Mouse (Mus musculus) CD4-positive helper T cell, adult 2 months (primary cell): Measurements from ENCODE around the gene Slc25a38.
"Not testable (repeated sequence)": the region's sequence is repeated elsewhere in the genome, so short reads cannot be mapped to it uniquely, and the experiment has no call there.

Experiments
- DNase-seq: peaks from one replicate; pipeline ENCODE4 v3.0.0-alpha.2; 2012; ENCODE audit warnings: low read depth, missing footprints, low spot score

The Slc25a38 gene

DNA sequence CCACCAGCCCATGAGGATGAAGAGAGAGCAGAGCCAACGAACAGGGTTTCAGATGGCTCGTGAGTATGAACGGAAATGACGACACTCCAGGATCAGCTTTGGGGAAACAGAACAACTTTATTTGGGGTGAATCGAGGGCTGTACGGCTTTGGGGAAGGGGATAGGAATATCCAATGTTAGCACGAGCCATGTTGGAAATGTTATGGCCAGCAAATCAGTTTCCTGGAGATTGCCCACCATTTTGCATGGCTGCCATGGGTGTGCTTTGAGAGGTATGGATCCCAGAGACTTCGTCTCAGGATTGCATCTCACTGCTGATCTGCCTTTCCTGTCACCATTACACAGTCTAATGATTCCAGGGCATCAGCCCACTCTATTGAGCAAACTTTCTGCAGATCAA, 10.9 kb upstream of the Slc25a38 start:
- no peak for DNase-seq

DNA sequence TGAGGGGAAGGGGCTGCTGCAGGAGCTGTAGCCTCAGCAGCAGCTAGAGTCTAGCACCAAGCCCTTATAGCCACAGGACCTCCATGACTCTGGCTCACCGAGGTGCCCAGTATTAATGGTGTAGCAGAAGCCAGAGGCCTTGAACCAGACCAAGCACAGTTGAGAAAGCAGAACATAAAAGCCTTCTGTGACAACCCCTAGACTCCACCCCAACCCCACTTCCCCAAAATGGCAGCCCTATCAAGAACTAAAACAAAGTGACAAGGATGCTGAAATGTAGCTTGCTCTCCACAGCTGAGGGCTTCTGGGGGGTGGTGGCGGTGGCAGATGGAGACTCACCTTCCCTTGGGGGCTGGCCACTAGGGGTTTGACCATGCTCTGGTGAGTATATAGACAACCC, 9.0 kb upstream of the Slc25a38 start:
- DNase-seq: no peak

DNA sequence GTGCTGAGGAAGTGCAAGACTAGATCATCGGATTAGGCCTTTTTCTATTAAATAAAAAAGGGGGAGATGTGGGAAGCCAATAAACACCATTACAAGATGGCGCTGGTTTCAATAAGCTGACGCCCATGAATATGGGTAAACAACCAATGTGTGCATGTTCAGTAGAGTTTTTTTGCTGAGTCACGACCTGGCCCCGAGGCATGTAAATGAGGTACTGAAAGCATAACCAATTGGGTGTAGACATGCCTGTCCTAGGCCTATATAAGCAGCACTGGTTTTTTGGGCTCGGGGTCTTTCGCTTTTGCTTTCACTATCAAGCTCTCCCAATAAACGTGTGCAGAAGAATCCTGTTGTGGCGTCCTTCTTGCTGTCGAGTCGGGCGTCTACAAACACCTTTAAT, 1.2 kb upstream of the Slc25a38 start:
- DNase-seq: not testable (repeated sequence)

DNA sequence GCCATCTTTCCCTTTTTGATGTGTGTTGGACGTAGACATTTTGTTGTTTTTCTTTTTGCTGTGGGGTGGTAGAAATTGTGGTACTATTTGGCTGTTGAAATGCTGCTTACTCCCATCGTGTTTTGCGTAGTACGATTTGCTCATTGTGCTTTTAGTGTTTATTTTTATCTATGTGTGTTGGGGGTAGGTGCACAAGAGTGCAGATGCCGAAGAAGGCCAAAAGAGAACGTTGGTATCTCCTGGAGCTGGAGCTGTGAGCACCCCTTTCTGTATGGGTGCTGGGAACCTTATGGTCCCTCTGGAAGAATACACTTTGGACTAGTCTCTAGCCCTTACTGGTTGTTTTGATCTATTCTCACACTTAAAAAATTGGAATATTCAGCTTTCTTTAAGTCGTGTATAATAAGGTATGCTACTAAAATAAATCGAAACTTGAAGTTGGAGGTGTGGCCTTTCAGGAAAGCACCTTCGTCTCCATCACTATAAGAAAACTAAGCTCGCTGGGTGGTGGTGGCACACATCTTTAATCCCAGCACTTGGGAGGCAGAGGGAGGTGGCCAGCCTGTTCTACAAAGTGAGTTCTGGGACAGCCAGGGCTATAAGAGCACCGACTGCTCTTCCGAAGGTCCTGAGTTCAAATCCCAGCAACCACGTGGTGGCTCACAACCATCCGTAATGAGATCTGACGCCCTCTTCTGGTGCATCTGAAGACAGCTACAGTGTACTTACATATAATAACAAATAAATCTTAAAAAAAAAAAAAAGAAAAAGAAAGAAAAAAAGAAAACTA, 1.2 kb downstream of the Slc25a38 start:
- DNase-seq: no peak

DNA sequence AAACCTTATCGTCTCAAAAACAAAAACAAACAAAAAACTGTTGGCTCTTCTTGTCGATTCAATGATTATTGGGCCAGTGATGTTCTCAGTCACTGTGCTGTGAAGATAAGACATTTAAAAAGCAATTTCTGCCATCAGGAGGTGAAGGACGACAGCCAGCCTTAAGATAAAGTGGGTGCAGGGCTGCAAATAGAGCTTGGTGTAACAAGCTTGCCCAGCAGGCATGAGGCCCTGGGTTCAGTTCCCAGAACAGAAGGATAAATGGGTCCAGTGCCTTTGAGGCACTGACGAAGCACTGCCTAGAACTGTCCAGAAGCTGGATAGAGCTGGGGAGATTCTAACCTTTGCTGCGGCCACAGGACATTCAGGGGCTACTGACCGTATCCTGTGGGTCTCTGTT, 2.3 kb downstream of the Slc25a38 start:
- DNase-seq: no peak

DNA sequence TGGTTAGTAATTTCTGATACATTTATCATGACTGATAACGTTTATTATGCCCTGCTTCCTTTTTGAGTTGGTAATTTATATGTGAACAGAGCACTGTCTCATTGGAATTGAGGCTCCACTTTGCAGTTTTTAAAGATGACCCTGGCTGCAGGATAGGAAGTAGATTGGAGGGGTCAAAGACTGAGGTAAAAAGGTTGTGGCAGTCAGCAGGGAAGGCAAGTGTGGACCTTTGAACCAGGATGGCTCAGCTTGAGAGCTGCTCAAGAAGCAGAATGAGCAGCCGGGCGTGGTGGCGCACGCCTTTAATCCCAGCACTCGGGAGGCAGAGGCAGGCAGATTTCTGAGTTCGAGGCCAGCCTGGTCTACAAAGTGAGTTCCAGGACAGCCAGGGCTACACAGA, 3.3 kb downstream of the Slc25a38 start:
- DNase-seq: no peak

DNA sequence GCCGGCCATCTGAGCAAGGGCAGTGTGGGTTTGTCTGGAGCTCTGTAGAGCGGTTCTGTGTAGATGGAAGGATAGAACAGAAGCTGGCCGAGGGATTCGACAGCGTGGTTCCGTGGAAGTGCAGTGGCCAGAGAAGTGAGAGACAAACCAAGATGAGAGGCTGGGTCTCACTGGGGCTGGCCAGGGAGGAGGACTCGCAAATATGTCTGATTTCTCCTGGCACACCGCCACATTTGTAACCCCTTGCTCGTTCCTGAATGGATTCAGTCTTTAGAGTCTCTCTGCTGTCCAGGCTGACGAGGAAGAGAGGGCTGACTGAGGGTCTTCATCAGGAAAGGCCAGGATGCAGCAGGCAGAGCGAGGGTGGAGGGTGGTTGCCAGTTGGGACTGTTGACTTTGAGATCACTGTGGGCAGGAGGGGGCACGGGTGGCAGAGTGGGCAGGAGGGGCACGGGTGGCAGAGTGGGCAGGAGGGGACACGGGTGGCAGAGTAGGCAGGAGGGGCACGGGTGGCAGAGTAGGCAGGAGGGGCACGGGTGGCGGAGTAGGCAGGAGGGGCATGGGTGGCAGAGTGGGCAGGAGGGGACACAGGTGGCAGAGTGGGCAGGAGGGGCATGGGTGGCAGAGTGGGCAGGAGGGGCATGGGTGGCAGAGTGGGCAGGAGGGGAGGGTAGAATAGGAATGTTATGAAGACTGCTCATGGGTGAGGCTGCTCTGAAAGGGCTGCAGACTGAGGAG, 4.0 kb downstream of the Slc25a38 start:
- DNase-seq: no peak

DNA sequence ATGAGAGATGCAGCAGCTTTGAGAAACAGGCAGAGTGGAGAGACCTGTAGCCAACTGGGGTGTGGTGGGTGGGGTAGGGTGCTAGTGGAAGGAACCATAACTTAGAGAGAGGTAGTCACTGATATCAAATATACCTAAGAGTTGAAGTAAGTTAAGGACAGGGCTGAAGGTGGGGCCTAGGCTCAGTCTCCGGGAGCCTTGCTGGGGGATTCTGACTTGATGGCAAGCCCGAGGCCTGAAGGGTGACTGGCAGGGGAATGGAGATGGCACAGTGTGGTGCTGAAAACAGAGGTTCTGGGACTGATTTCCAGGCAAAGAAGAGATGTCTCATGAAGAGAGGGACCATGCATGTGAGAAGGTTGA, 4.6 kb downstream of the Slc25a38 start:
- no peak for DNase-seq

DNA sequence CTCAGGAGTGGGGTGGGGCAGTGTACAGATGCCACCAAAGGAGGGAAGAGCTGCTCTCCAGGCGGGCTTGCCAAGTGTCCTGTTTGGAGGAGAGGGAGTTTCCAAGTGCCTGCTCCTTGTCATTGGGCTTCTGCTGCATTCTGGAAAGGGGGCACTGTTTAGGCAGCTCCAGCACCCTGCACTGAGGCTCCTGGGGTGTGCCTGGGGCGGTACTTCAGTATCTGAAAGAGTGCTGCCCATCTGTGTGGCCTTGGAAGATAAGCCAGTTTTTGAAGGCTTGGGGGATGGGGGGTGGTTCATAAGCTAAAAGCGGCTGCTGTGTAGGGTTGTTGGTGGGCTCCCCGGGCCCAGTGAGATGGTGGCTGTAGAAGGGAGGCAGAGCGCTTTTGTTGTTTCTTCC, 5.4 kb downstream of the Slc25a38 start:
- no peak for DNase-seq

DNA sequence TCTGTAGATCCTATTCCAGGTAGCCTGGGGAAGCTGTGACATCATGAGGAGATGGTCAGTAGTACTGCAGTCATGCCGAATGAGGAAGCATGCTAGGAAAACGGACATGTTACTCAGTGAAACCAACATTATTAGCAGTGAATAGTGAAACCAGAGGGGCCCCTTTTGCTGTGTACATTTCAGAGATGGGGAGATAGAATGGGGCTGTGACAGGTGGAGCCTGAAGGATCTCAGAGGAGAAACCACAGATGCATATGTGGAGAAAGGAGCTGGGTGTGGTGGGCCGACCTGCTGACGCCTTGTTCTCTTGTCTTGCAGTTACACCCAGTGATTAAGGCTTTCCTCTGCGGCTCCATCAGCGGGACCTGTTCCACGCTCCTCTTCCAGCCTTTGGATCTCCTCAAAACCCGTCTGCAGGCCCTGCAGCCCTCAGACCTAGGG, 6.0 kb downstream of the Slc25a38 start:
- DNase-seq: no peak

DNA sequence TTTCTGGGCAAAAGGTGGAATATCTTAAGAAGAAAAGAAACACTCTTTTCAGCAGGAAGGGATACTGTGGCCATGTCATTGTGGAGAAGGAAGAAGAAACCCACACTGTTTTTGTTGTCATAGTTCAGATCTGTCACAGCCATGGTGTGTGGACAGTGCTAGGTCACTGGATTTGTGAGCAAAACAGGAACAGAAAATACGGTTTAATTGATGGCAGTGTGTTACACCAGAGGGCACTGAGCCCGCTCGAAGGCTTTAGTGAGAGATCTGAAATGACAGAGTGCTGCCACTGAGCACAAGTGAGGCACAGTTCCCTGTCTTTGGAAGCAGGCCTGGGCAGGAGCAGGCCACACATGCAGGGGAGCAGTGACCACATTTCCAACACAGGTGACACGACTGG, 8.0 kb downstream of the Slc25a38 start:
- DNase-seq: no peak

DNA sequence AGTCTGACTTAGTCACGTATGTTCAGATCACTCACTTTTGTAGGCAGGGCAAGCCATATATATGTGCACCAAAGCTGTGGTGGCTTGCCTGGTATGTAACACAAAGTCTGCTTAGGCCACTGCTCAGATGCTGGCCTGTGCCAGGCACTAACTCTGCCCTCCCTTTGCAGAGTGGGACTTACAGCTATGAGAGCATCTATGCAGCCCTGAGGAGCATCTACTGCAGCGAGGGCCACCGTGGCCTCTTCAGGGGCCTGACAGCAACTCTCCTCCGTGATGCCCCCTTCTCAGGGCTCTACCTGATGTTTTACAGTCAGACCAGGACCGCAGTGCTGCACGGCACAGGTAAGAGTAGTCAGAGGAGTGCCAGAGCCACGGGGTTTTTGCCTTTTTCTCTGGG, 10.3 kb downstream of the Slc25a38 start:
- no peak for DNase-seq

DNA sequence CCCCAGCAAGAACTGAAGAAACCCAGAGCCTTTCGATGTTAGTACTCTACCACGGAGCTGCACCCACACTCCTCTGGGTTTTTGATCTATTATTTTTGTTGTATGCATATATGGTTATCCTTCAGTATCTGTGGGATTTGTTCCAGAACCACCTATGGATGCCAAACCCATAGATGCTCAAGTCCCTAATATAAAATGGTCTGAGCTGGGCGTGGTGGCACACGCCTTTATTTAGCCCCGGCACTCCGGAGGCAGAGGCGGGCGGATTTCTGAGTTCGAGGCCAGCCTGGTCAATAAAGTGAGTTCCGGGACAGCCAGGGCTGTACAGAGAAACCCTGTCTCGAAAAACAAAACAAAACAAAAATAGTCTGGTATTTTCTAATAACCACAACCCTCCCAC, 16.7 kb downstream of the Slc25a38 start:
- no peak for DNase-seq

DNA sequence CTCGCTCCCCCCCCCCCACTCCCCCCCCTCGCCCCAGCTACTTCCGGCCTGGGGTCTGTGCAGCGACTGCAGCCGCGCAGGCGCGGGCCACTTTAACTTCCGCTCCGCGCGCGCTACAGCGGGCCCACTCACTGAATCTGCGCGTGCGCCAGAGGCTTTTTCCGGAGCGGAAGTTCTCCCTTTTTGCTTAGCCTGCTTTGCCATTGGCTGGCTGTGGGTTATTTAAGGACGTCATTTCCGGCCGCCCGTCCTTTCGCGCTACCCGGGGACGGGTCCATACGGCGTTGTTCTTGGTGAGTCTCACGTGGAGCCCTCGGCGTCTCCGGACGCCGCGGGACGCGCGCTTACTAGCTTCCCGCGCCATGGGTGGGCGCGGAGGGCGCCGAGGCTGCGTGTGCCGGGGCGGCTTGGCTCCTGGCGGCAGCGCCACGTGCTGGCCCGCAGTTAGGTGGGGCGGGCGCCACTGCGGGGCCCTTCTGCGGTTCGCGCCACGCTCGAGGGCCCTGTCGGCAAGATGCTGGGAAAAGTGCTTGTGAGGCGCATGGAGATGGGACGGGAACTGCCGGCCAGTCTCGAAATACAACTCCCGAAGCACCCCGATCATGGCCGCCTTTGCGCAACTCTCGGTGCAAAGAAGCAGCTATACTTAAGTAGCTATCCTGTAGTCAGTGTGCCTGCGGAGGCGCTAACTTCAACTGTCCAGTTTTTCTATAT, 17.5 kb downstream of the Slc25a38 start, which contains the start of gene Rpsa:
Gene Rpsa, plus strand, starts transcription at position 152 of the 714 bp plus-strand sequence.
- DNase-seq: peak; percentile 99

DNA sequence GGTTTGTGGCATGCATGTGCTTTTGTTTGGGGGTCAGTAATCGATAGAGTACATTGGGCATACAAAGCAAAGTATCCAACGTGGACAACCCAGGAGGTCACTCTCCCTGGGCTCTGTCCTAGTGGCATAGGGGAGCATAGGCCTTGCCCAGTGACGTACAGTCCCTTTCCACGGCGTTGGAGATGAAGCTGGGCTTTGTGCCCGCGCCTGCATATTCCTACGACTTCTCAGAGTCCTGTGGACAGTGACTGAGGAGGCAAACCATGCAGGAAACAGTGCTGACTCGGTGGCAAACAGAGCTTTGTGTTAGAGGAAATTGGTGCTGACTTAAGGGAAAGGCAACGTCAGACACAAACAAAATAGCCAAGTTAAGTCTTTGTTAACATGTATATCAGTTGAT, 19.1 kb downstream of the Slc25a38 start:
- peak; percentile 33 for DNase-seq

DNA sequence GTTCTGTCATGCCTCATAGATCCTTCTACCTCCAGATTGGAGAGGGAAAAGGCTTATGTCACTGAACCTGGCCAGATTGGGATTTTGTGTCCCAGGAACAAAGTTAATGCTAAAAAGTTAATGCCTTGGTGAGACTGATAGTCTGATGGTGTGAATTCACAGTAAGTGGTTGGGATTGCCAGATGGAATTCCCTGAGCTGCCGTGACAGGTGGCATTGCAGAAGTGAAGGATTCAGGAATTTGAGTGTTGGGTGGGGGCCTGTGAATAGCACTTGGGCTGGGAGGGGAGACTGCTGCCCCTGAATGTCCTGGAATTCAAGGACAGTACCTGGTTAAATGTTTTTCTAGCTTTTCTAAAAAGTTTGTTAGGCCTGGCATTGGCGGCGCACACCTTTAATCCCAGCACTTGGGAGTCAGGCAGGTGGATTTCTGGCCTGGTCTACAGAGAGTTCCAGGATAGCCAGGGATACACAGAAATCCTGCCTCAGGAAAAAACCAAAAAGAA, 21.7 kb downstream of the Slc25a38 start:
- no peak for DNase-seq

DNA sequence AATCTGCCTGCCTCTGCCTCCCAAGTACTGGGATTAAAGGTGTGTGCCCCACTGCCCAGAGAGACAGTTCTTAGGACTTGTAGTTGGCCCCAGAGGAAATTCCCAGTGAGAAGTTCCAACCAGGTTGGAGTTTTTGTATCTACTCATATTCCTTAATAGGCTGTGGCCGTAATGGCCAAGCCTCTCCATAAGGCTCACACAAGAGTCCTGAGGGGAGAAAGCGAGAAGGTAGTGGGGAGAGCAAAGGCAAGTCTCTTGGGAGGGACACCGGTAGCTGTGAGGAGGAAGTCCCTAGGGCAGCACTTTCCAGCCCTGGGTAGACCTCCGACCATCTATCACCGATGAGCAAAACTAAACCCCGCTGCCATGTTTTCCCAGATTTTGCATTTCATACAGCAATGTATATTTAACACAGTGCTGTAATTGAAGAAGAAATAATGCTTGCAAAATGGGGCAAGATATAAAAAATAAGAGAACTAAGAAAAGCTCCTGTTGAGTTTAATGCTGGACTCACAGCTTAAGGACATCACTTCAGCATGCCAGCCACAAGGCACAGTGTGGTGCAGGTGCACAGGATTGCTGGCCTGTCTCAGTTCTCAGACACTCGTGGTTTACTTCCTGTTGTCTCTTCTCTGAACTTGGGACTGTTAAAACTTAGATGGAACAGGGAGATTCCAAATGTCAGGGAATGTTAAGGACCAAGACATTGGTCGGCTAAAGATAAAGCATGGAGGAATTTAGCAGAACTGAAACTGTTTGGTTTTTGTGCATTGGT, 23.0 kb downstream of the Slc25a38 start:
- DNase-seq: no peak

DNA sequence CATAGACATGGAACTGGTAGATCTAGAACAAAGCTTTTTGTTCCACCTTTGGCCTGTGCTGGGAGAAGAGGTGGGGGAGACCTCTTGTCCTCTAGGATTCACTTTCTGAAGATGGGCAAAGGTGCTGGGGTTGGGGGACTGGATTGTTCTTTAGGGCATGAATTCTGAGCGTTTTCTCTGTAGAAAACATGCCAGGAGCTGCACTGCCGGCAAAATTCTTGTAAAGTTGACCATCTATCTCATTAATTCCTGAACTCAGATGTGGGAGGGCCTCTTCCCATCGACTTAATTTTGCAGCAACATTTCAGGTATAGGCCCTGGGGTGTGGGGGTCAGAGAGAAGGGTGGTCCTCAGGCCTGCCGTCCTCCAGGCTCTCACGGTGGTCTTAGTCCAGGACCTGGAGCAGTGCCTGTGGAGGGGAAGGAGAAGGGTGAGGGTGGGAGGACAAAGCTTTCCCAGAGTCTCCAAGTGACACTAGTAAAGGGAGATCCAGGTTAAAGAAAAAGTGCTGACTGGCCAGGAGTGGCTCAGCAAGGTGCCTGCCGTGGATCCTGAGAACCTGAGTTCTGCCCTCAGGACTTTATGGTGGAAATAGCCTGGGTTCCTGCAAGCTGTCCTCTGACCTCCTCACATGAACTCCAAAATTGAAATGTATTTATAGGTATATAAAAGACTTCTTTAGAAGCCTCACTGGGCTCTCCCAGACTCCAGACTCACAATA, 23.7 kb downstream of the Slc25a38 start:
- DNase-seq: no peak

DNA sequence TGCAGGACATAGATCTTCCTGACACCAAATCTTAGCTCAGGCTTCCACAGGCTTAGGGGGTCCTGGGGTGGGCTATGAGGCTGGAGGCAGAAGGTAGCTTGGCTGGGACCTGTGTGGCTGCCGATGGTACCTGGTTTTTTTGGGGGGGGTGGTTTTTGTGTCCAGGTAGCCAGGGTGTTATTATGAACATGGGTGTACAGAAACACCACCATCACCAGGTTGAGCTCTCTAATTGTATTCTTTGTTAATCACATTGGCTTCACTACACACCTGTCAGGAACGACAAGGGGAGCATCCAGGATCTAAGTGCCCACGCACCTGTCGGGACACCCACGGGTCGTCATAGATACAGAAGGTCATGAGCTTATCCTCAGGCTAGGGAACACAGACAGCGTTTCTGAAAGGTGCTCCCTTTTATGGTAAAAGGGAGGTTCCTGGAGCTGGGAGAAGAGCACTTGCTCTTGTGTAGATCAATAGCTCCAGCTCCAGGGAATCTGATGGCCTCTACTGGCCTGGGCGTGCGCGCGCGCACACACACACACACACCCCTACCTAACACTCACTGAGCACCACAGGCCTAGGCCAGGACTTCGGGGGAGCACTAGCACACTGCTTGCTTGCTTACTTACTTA, 24.5 kb downstream of the Slc25a38 start:
- no peak for DNase-seq

DNA sequence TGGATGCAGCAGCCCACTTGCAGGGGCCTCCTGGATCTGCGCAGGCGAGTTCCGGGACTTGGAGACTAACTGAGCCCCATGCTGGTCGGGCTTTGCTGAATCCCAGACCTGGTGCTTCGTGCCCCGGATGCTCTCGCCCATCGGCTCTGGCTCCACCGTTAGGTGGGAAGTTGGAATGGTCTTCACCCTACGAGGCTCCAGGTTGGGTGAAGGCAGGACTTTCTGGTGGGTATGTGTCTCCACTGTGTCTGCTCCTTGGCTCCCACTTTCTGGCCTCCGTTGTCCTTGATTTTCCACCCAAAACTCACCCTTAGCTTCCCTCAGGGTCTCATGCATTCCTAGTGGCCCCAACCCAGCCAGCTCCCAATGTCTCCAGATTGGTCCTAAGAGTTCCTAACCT, 25.3 kb downstream of the Slc25a38 start:
- no peak for DNase-seq
